Mouse (Mus musculus) left cerebral cortex, postnatal 10 days (tissue): ENCODE measurements around the gene Iqcm. TPM values are rescaled to one million over a fixed set of nuclear protein-coding genes. Genes with fewer than 3 reads are reported as not detected.

Experiments
- total RNA-seq, 2 experiments: library from RNA; stranded (reverse); gene quantifications; 2 replicates each; pipeline ENCODE4 v1.2.3; 2021

Iqcm gene
- total RNA-seq, 2 experiments from 2014 or later = 0.18 to 0.47 TPM

Other genes starting within 250 kb of the Iqcm start
- gene Rasd2, start 234.8 kb upstream of the Iqcm start, total RNA-seq = 10 to 100 TPM; 33.5 to 46.8 TPM
- under 1 TPM in 1 of 2 experiments, not detected in 1; 0.69 TPM for gene Gm10358, start 42.1 kb upstream of the Iqcm start, total RNA-seq